Mouse (Mus musculus): ENCODE measurements at regions not wholly inside any gene's neighbourhood (a gene's known extent, or its start where the extent isn't known, plus 50 kb on each side); places are given as distances from the start of the nearest gene placed in this dataset.

DNA sequence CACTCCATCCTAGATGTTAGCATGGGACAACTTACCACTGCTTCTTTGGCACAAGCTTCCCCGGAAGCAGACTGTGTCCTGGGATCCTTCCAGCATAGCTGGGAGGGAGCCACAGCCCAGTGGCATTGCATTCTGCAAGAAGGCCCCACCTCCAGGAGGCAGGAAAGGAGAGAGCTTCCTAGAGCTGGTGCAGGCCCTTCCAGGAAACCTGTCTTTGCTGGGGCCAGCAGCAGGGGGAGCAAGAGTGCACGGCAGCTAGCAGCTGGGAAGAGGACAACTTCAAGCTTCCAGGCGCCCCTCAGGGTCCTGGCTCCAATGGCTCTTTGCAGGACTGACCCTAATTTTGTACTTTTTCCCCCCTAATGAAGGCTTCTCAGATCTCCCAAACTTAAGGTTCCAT lies 115.4 kb upstream of the Sorcs3 start:
- Histone ChIP-seq H3K27ac (no peak overlapping the region), H3K36me3 (no peaks in the 10 kb centered on the region), H3K4me2 (replicated peaks) (no peak overlapping the region), H3K9me3 (peaks cover 10% of the 10 kb centered on the region; the same call in 1 of the 2 replicates), H3K4me1 (no peaks in the 10 kb centered on the region), H3K9ac (no peak overlapping the region), H3K4me3 (no peak overlapping the region), H3K27me3 (replicated peaks) (no peaks in the 10 kb centered on the region; the same call in 1 of the 2 replicates)
- 25% methylated on average over 3 of the region's 3 CpGs for WGBS
- ATAC-seq (ENCODE audit: low FRiP score, low read depth): no peak

- WGBS: 80% methylated on average over 5 of the region's 5 CpGs
- H3K27ac ChIP-seq: no peak overlapping the region
- H3K36me3 ChIP-seq: no peaks in the 10 kb centered on the region
- H3K27me3 ChIP-seq (replicated peaks): no peaks in the 10 kb centered on the region; the same call in 1 of the 2 replicates
- peaks cover 8% of the 10 kb centered on the region; the same call in 1 of the 2 replicates for H3K9me3 ChIP-seq
- no peak overlapping the region for H3K9ac ChIP-seq
- no peak overlapping the region for H3K4me2 ChIP-seq (replicated peaks)
- H3K4me3 ChIP-seq: no peak overlapping the region
- ATAC-seq (ENCODE audit: low FRiP score, low read depth): no peak
- no peaks in the 10 kb centered on the region for H3K4me1 ChIP-seq
Observed at GRCm38 (mm10) chr19:48097363-48097762, 108.5 kb upstream of the Sorcs3 start.

DNA sequence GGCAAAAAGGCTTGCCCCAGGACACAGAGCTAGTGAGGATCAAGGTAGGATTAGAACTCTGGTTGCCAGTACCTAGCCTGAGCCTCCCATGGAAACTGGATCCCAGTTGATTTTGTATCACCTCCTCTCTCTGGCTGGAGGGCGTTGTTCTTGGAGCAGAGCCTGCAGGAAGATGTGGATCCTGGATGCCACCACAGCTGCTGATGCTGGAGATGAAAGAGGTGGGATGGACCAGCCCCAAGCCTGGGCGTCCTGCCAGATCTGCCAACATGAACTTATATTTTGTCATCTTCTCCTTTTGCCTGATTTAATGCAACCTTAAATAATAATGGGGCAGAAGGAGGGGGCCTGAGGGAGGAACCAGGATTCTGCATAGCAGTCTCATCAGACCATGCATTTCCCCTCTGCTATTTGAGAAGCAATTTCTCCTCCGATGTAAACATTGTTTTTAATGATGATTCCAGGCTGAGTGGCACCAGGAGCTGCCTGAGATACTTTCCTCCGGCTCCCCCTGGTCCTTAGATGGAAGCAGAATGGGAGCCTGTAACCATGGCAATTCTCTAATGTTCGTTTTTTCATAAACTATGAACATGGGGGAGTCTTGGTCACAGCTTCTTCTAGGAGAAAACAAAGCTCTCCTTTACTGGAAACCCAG lies 107.8 kb upstream of the Sorcs3 start:
- no peaks in the 10 kb centered on the region; the same call in 1 of the 2 replicates for H3K27me3 ChIP-seq (replicated peaks)
- H3K36me3 ChIP-seq: no peaks in the 10 kb centered on the region
- no peak overlapping the region for H3K4me2 ChIP-seq (replicated peaks)
- H3K4me1 ChIP-seq: no peaks in the 10 kb centered on the region
- H3K9me3 ChIP-seq: peaks cover 8% of the 10 kb centered on the region; the same call in 1 of the 2 replicates
- H3K27ac ChIP-seq: no peak overlapping the region
- H3K4me3 ChIP-seq: no peak overlapping the region
- H3K9ac ChIP-seq: no peak overlapping the region
- ATAC-seq (ENCODE audit: low FRiP score, low read depth): no peak
- 69% methylated on average over 5 of the region's 5 CpGs for WGBS

GRCm38 (mm10) chr19:48100991-48101390 lies 104.8 kb upstream of the Sorcs3 start:
- WGBS: 90% methylated on average over 6 of the region's 6 CpGs
- no peaks in the 10 kb centered on the region for H3K36me3 ChIP-seq
- ATAC-seq (ENCODE audit: low FRiP score, low read depth): no peak
- no peaks in the 10 kb centered on the region for H3K27me3 ChIP-seq (replicated peaks)
- no peak overlapping the region for H3K27ac ChIP-seq
- no peak overlapping the region for H3K4me3 ChIP-seq
- no peaks in the 10 kb centered on the region for H3K9me3 ChIP-seq
- H3K4me2 ChIP-seq (replicated peaks): no peak overlapping the region
- no peaks in the 10 kb centered on the region for H3K4me1 ChIP-seq
- H3K9ac ChIP-seq: no peak overlapping the region

GRCm38 (mm10) chr19:48115155-48115554 lies 90.7 kb upstream of the Sorcs3 start:
- Histone ChIP-seq H3K9ac (no peak overlapping the region), H3K4me1 (peaks cover 12% of the 10 kb centered on the region; the same call in 1 of the 2 replicates), H3K4me3 (no peak overlapping the region), H3K9me3 (no peaks in the 10 kb centered on the region), H3K27me3 (replicated peaks) (no peaks in the 10 kb centered on the region), H3K4me2 (replicated peaks) (no peak overlapping the region), H3K27ac (no peak overlapping the region), H3K36me3 (no peaks in the 10 kb centered on the region)
- 24% methylated on average over 9 of the region's 9 CpGs for WGBS
- peak; percentile 42; the same call in 1 of the 2 replicates for ATAC-seq (ENCODE audit: low FRiP score, low read depth)

GRCm38 (mm10) chr19:48115728-48116127 lies 90.1 kb upstream of the Sorcs3 start:
- peak; percentile 69 for ATAC-seq (ENCODE audit: low FRiP score, low read depth)
- Histone ChIP-seq H3K27me3 (replicated peaks) (no peaks in the 10 kb centered on the region), H3K9ac (no peak overlapping the region), H3K36me3 (no peaks in the 10 kb centered on the region), H3K4me2 (replicated peaks) (peak overlapping the region; percentile 20; the same call in 1 of the 2 replicates), H3K4me1 (peaks cover 12% of the 10 kb centered on the region; the same call in 1 of the 2 replicates), H3K27ac (no peak overlapping the region), H3K9me3 (no peaks in the 10 kb centered on the region), H3K4me3 (no peak overlapping the region)
- WGBS: 31% methylated on average over 8 of the region's 8 CpGs

- Histone ChIP-seq H3K4me3 (no peak overlapping the region), H3K36me3 (no peaks in the 10 kb centered on the region), H3K4me2 (replicated peaks) (no peak overlapping the region), H3K27ac (no peak overlapping the region), H3K9me3 (no peaks in the 10 kb centered on the region), H3K9ac (no peak overlapping the region), H3K4me1 (peaks cover 12% of the 10 kb centered on the region; the same call in 1 of the 2 replicates), H3K27me3 (replicated peaks) (no peaks in the 10 kb centered on the region)
- 8% methylated on average over 4 of the region's 4 CpGs for WGBS
- no peak for ATAC-seq (ENCODE audit: low FRiP score, low read depth)
Observed at GRCm38 (mm10) chr19:48116689-48117088, 89.1 kb upstream of the Sorcs3 start.

DNA sequence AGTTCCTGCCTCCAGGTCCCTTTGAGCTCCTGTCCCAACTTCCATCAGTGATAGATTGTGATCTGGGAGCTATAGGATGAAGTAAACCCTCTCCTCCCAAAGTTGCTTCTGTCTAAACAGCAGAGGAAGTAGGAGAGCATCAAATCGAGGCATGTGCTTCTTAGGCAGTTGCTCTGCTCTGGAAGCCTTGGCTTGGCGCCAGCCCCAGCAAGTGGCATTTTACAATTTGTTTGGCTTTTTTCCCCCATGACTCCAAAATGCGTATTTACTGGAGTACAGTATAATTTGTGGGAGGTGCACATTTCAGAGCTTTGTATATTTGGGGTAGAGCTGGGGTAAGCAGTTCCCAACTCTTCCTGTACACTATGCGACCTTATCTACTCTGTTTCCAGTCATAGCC lies 88.2 kb upstream of the Sorcs3 start:
- Histone ChIP-seq H3K9ac (no peak overlapping the region), H3K4me2 (replicated peaks) (no peak overlapping the region), H3K9me3 (no peaks in the 10 kb centered on the region), H3K27me3 (replicated peaks) (no peaks in the 10 kb centered on the region), H3K27ac (no peak overlapping the region), H3K4me3 (no peak overlapping the region), H3K36me3 (no peaks in the 10 kb centered on the region), H3K4me1 (peaks cover 16% of the 10 kb centered on the region; the same call in 1 of the 2 replicates)
- 75% methylated on average over 4 of the region's 4 CpGs for WGBS
- no peak for ATAC-seq (ENCODE audit: low FRiP score, low read depth)

GRCm38 (mm10) chr19:48122281-48122680 lies 83.5 kb upstream of the Sorcs3 start:
- H3K4me2 ChIP-seq (replicated peaks): no peak overlapping the region
- H3K9ac ChIP-seq: no peak overlapping the region
- H3K27me3 ChIP-seq (replicated peaks): no peaks in the 10 kb centered on the region
- ATAC-seq (ENCODE audit: low FRiP score, low read depth): no peak
- 84% methylated on average over 11 of the region's 11 CpGs for WGBS
- H3K27ac ChIP-seq: no peak overlapping the region
- no peak overlapping the region for H3K4me3 ChIP-seq
- peaks cover 4% of the 10 kb centered on the region; the same call in 1 of the 2 replicates for H3K4me1 ChIP-seq
- no peaks in the 10 kb centered on the region for H3K36me3 ChIP-seq
- no peaks in the 10 kb centered on the region for H3K9me3 ChIP-seq

- no peak for ATAC-seq (ENCODE audit: low FRiP score, low read depth)
- no peak overlapping the region for H3K27ac ChIP-seq
- no peak overlapping the region for H3K4me3 ChIP-seq
- H3K9me3 ChIP-seq: no peaks in the 10 kb centered on the region
- no peaks in the 10 kb centered on the region for H3K36me3 ChIP-seq
- no peak overlapping the region for H3K9ac ChIP-seq
- WGBS: 71% methylated on average over 4 of the region's 4 CpGs
- H3K27me3 ChIP-seq (replicated peaks): no peaks in the 10 kb centered on the region
- H3K4me2 ChIP-seq (replicated peaks): no peak overlapping the region
- H3K4me1 ChIP-seq: peaks cover 4% of the 10 kb centered on the region; the same call in 1 of the 2 replicates
Observed at GRCm38 (mm10) chr19:48123777-48124176, 82.0 kb upstream of the Sorcs3 start.

- H3K9me3 ChIP-seq: no peaks in the 10 kb centered on the region
- no peaks in the 10 kb centered on the region for H3K36me3 ChIP-seq
- ATAC-seq (ENCODE audit: low FRiP score, low read depth): no peak
- H3K27me3 ChIP-seq (replicated peaks): no peaks in the 10 kb centered on the region
- H3K27ac ChIP-seq: no peak overlapping the region
- WGBS: 76% methylated on average over 6 of the region's 6 CpGs
- H3K4me3 ChIP-seq: no peak overlapping the region
- no peak overlapping the region for H3K4me2 ChIP-seq (replicated peaks)
- peaks cover 4% of the 10 kb centered on the region; the same call in 1 of the 2 replicates for H3K4me1 ChIP-seq
- H3K9ac ChIP-seq: no peak overlapping the region
Observed at GRCm38 (mm10) chr19:48125731-48126130, 80.1 kb upstream of the Sorcs3 start.

DNA sequence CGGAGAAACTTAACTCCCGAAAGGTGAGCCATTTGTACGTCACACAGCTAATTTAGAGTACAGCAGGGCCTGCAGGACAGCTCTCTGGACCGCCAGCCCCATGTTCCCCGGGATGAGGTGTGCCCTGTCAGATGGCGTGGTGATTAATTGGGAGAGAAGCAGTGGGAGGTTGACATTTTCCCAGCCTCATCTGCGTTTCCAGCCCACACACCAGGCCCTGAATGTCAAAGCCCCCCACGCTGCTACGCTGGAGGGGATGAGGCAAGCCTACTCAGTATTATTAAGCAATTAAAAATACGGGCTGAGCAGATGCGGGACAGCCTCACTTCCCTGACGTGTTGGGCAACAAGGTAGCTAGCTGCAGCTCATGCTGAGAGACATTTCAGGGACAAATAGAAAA lies 77.7 kb upstream of the Sorcs3 start:
- Histone ChIP-seq H3K36me3 (no peaks in the 10 kb centered on the region), H3K4me2 (replicated peaks) (no peak overlapping the region), H3K27ac (no peak overlapping the region), H3K4me1 (no peaks in the 10 kb centered on the region), H3K27me3 (replicated peaks) (no peaks in the 10 kb centered on the region), H3K4me3 (no peak overlapping the region), H3K9ac (no peak overlapping the region), H3K9me3 (no peaks in the 10 kb centered on the region)
- 0 out of 2 replicates have a peak, but pooled peaks have one; percentile 41 for ATAC-seq (ENCODE audit: low FRiP score, low read depth)
- 39% methylated on average over 12 of the region's 12 CpGs for WGBS

- H3K4me3 ChIP-seq: no peak overlapping the region
- H3K4me1 ChIP-seq: 0 out of 2 replicates have a peak, but pooled peaks cover 4% of the 10 kb centered on the region
- H3K27me3 ChIP-seq (replicated peaks): no peaks in the 10 kb centered on the region
- no peak overlapping the region for H3K27ac ChIP-seq
- WGBS: 46% methylated on average over 8 of the region's 8 CpGs
- no peak overlapping the region for H3K4me2 ChIP-seq (replicated peaks)
- H3K9me3 ChIP-seq: no peaks in the 10 kb centered on the region
- H3K9ac ChIP-seq: no peak overlapping the region
- no peaks in the 10 kb centered on the region for H3K36me3 ChIP-seq
- peak; percentile 21; the same call in 1 of the 2 replicates for ATAC-seq (ENCODE audit: low FRiP score, low read depth)
Observed at GRCm38 (mm10) chr19:48136231-48136630, 69.6 kb upstream of the Sorcs3 start.

Data from neural tube, embryonic 12.5 days (tissue).